Mouse (Mus musculus): ENCODE measurements around the gene Map3k6.

GRCm38 (mm10) chr4:133292901-133293843, 52.6 kb downstream of the Map3k6 start:
- TF ChIP-seq CTCF (IDR thresholded peaks at IDR 0.05) (no peak), POLR2A (IDR thresholded peaks at IDR 0.05; ENCODE audit: insufficient read depth, low read depth, low read length) (no peak)

All from heart, adult 2 months (tissue).